In the genomic region with DNA sequence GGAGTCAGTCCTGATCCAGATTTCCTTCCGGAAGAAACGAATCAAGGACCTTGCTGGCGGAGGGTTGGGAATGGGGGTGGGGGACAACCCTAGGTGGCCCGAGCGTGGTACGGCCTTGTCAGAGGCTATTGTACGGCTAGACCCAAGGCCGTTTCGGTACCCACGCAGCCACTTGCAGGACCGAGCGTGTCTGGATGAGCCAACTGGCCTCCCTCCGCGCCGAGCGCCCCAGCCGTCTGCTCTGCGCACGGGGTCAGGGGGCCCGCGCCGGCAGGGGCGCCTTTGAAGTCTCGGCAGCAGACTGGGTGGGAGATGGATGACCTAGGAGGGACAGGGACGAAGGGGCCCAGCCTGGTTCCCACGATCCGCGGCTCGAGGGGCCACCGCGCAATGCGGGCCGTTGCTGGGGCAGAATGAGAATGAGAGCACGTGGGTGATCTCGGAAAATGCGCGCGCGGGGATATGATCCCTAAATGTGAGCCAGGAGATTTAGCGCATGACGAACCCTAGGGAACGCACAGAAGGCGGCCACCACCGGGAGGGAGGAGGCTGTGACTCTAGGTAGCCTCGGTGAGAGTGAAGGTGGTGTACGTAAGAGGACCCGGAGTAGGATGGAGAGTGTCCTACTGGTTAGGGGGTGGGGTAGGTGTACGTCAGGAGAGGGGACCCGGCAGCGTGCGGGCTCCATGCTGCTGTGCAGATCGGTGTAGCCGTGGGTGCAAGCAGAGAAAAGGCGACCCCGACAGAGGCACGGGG, we compare ENCODE assay signal across 7 mouse cellular contexts.
A peak's percentile ranks its signal among the peaks of the same experiment; 100 is the strongest.
DNase-seq lines count a peak whose midpoint lies in the region; ATAC-seq and TF ChIP-seq lines count a peak whose summit lies in the region.

No protein-coding gene starts in this region.

- H3K4me3 ChIP-seq in spleen, adult 2 months (ENCODE audit: extremely low read depth, insufficient read depth, insufficient read length): peak overlapping the region; percentile 20; the same call in 1 of the 2 replicates
- H3K4me3 ChIP-seq in kidney, postnatal 0 days (replicated peaks; ENCODE audit: low read depth, low read length): peak overlapping the region; percentile 57
- H3K4me3 ChIP-seq in megakaryocyte, embryonic 14.5 days (replicated peaks): peak overlapping the region; percentile 94

- peak; percentile 48 for ATAC-seq in granulocyte monocyte progenitor cell, adult 5-6 weeks (replicated peaks; ENCODE audit: poor library complexity, severe bottlenecking)
- ATAC-seq in kidney, postnatal 0 days (replicated peaks; ENCODE audit: low FRiP score, low read depth): peak; percentile 78

- no peak for DNase-seq in spleen, adult 2 months (ENCODE audit: low read depth in 1 of 2, low spot score in 2 of 2)
- DNase-seq in spleen, adult 18-20 months: no peak
- DNase-seq in brain, embryonic 14.5 days (ENCODE audit: low read depth): peak; percentile 65
- peak; percentile 57 for DNase-seq in kidney, postnatal 0 days (ENCODE audit: low spot score)
- DNase-seq in right cerebral cortex, postnatal 4 days: peak; percentile 42

- H3K27me3 ChIP-seq in spleen, adult 2 months (ENCODE audit: control insufficient read depth, insufficient read depth, low read length): peaks cover 6% of the 10 kb centered on the region
- H3K27me3 ChIP-seq in kidney, postnatal 0 days (ENCODE audit: insufficient read depth, low read length): no peaks in the 10 kb centered on the region
- H3K27me3 ChIP-seq in megakaryocyte, embryonic 14.5 days (replicated peaks): peaks cover 38% of the 10 kb centered on the region

- H3K9me3 ChIP-seq in kidney, postnatal 0 days (replicated peaks; ENCODE audit: low read length): no peaks in the 10 kb centered on the region
- 0 out of 2 replicates have a peak, but pooled peaks cover 2% of the 10 kb centered on the region for H3K9me3 ChIP-seq in megakaryocyte, embryonic 14.5 days

- no peak for TF ChIP-seq POLR2A in spleen, adult 2 months (IDR thresholded peaks at IDR 0.05; ENCODE audit: low read depth, low read length)
- TF ChIP-seq POLR2A in brain, embryonic 14.5 days (IDR thresholded peaks at IDR 0.05; ENCODE audit: borderline replicate concordance, extremely low read depth, insufficient read depth, insufficient read length, poor library complexity, severe bottlenecking): no peak

- 2% methylated on average over 56 of the region's 56 CpGs for WGBS in spleen, adult 2 months
- WGBS in kidney, postnatal 0 days: under 1% methylated on average over 55 of the region's 56 CpGs

- H3K9ac ChIP-seq in kidney, postnatal 0 days (ENCODE audit: low read depth, low read length): peak overlapping the region; percentile 66

- no peaks in the 10 kb centered on the region for H3K36me3 ChIP-seq in spleen, adult 2 months (ENCODE audit: control insufficient read depth, insufficient read depth, low read length)
- H3K36me3 ChIP-seq in kidney, postnatal 0 days (ENCODE audit: insufficient read depth, low read length): no peaks in the 10 kb centered on the region
- no peaks in the 10 kb centered on the region for H3K36me3 ChIP-seq in megakaryocyte, embryonic 14.5 days (replicated peaks; ENCODE audit: low read length)

- H3K4me1 ChIP-seq in spleen, adult 2 months (ENCODE audit: control insufficient read depth, insufficient read depth, insufficient read length): peaks cover 8% of the 10 kb centered on the region
- 0 out of 2 replicates have a peak, but pooled peaks cover 4% of the 10 kb centered on the region for H3K4me1 ChIP-seq in kidney, postnatal 0 days (replicated peaks; ENCODE audit: insufficient read depth, low read length)
- peaks cover 15% of the 10 kb centered on the region for H3K4me1 ChIP-seq in megakaryocyte, embryonic 14.5 days

- H3K27ac ChIP-seq in spleen, adult 2 months (ENCODE audit: insufficient read depth, low read length): no peak overlapping the region
- peak overlapping the region; percentile 55 for H3K27ac ChIP-seq in kidney, postnatal 0 days

- TF ChIP-seq CTCF in spleen, adult 2 months (IDR thresholded peaks at IDR 0.05; ENCODE audit: extremely low read depth, insufficient read depth, insufficient read length, insufficient replicate concordance): no peak
- TF ChIP-seq CTCF in brain, embryonic 14.5 days (IDR thresholded peaks at IDR 0.05; ENCODE audit: borderline replicate concordance, extremely low read depth, insufficient read depth, insufficient read length): no peak
- TF ChIP-seq CTCF in kidney, postnatal 0 days (IDR thresholded peaks at IDR 0.05; ENCODE audit: low read depth): no peak

- H3K4me2 ChIP-seq in kidney, postnatal 0 days (ENCODE audit: low read length): peak overlapping the region; percentile 100

Comparison
In these comparisons a context has a peak if more than half of its experiments do, and no peak if none do; other contexts are left out.
1. DNase-seq: peak in brain, embryonic 14.5 days (single experiment), kidney, postnatal 0 days (single experiment) and right cerebral cortex, postnatal 4 days (single experiment); none in spleen, adult 2 months (0 of 2) and spleen, adult 18-20 months (0 of 2).
2. H3K4me3 ChIP-seq: peak in every context shown above with its lines; median percentile 94 in megakaryocyte, embryonic 14.5 days; 57 in kidney, postnatal 0 days; 20 in spleen, adult 2 months.